Mouse (Mus musculus): Measurements from ENCODE around the gene Fndc1.

- no peak for TF ChIP-seq CTCF (IDR thresholded peaks at IDR 0.05; ENCODE audit: borderline replicate concordance, insufficient read depth, low read length)
- no peak for TF ChIP-seq POLR2A (IDR thresholded peaks at IDR 0.05; ENCODE audit: low read depth, low read length)
Measured at GRCm38 (mm10) chr17:7794093-7794492, 33.0 kb downstream of the Fndc1 start.

All from embryonic fibroblast, embryonic 13.5 days (primary cell).